Mouse (Mus musculus) CH12.LX (cell line): ENCODE measurements at regions not wholly inside any gene's neighbourhood (a gene's known extent, or its start where the extent isn't known, plus 50 kb on each side); places are given as distances from the start of the nearest gene placed in this dataset.
A peak's percentile ranks its signal among the peaks of the same experiment; 100 is the strongest.

Experiments
- DNase-seq: peaks from one replicate; pipeline ENCODE4 v3.0.0-alpha.2; 2013; ENCODE audit errors: extremely low read depth
- H3K27ac ChIP-seq: 2 replicates; pipeline ENCODE4 v1.5.1; 2012; ENCODE audit warnings: low read depth, mild to moderate bottlenecking, control low read depth, moderate library complexity; ENCODE audit not compliant: insufficient read depth
- H3K27me3 ChIP-seq: replicated peaks from 2 replicates; pipeline ENCODE3; 2012; ENCODE audit warnings: inconsistent platforms
- H3K36me3 ChIP-seq, 2 experiments: replicated peaks in 1 of 2; 2 replicates each; pipeline versions ENCODE3 to v1.6.1; 2012; ENCODE audit warnings: inconsistent platforms in 1 of 2, low read length in 1 of 2, mild to moderate bottlenecking in 1 of 2, mixed read lengths in 1 of 2, moderate library complexity in 1 of 2; ENCODE audit not compliant: control insufficient read depth in 1 of 2, insufficient read depth in 1 of 2
- H3K4me1 ChIP-seq, 2 experiments: 2 replicates each; pipeline ENCODE4 v1.6.1; 2012; ENCODE audit warnings: inconsistent platforms in 1 of 2, moderate library complexity in 1 of 2; ENCODE audit not compliant: insufficient read depth in 2 of 2, control insufficient read depth in 1 of 2
- H3K4me2 ChIP-seq: 2 replicates; pipeline ENCODE4 v1.6.1; 2012; ENCODE audit warnings: low read depth, mild to moderate bottlenecking, control low read depth; ENCODE audit not compliant: poor library complexity, insufficient read depth, severe bottlenecking
- H3K4me3 ChIP-seq, 3 experiments: fragments of 150-350 bp in 1 of 3; sonication (generic) in 1 of 3; replicated peaks in 1 of 3; 2 replicates each; pipeline versions ENCODE3 to v1.5.1; 2011 to 2012; ENCODE audit warnings: low read depth in 2 of 3, low read length in 2 of 3, mild to moderate bottlenecking in 2 of 3, moderate library complexity in 2 of 3, control low read depth in 1 of 3, improper control_type of control experiment in 1 of 3, inconsistent platforms in 1 of 3, mixed read lengths in 1 of 3; ENCODE audit not compliant: poor library complexity in 1 of 3
- H3K79me2 ChIP-seq: replicated peaks from 2 replicates; pipeline ENCODE4 v1.6.1; 2012; ENCODE audit warnings: mild to moderate bottlenecking, moderate library complexity; ENCODE audit not compliant: control insufficient read depth, poor library complexity, insufficient read depth, severe bottlenecking; ENCODE audit errors: extremely low read depth
- H3K9ac ChIP-seq: 2 replicates; pipeline ENCODE4 v1.6.1; 2012; ENCODE audit warnings: low read depth, mild to moderate bottlenecking, control low read depth, moderate library complexity; ENCODE audit not compliant: insufficient read depth
- H3K9me3 ChIP-seq: replicated peaks from 2 replicates; pipeline ENCODE3; 2012; ENCODE audit warnings: low read length, inconsistent platforms, mixed read lengths
- BHLHE40 ChIP-seq: IDR thresholded peaks from 2 replicates; pipeline ENCODE4 v1.6.1; 2011; ENCODE audit warnings: mild to moderate bottlenecking, low read depth, low read length, improper control_type of control experiment
- CHD1 ChIP-seq: IDR thresholded peaks from 2 replicates; pipeline ENCODE4 v1.6.1; 2012; ENCODE audit warnings: low read depth, low read length, improper control_type of control experiment, inconsistent platforms
- CHD2 ChIP-seq: IDR thresholded peaks from 2 replicates; pipeline ENCODE4 v1.6.1; 2011; ENCODE audit warnings: low read length, improper control_type of control experiment
- CTCF ChIP-seq, 2 experiments: IDR thresholded peaks in 1 of 2; conservative IDR thresholded peaks in 1 of 2; 2 replicates each; pipeline ENCODE4 v1.5.1; 2011 to 2012; ENCODE audit warnings: low read depth in 2 of 2, low read length in 2 of 2, improper control_type of control experiment in 1 of 2, inconsistent platforms in 1 of 2, mild to moderate bottlenecking in 1 of 2, moderate library complexity in 1 of 2
- E2F4 ChIP-seq: IDR thresholded peaks from 2 replicates; pipeline ENCODE4 v1.6.1; 2011; ENCODE audit warnings: low read depth, low read length, improper control_type of control experiment; ENCODE audit not compliant: insufficient replicate concordance
- ELF1 ChIP-seq: IDR thresholded peaks from 2 replicates; pipeline ENCODE4 v1.6.1; 2014; ENCODE audit warnings: low read depth, mild to moderate bottlenecking, inconsistent platforms, low read length, improper control_type of control experiment
- EP300 ChIP-seq: IDR thresholded peaks from 2 replicates; pipeline ENCODE4 v1.6.1; 2011; ENCODE audit warnings: low read length, improper control_type of control experiment
- ETS1 ChIP-seq: conservative IDR thresholded peaks from 2 replicates; pipeline ENCODE4 v1.6.1; 2012; ENCODE audit warnings: low read depth, mild to moderate bottlenecking, inconsistent platforms, low read length, improper control_type of control experiment, moderate library complexity
- GABPA ChIP-seq: IDR thresholded peaks from 2 replicates; pipeline ENCODE4 v1.6.1; 2012; ENCODE audit warnings: low read depth, low read length, improper control_type of control experiment, inconsistent platforms; ENCODE audit not compliant: insufficient replicate concordance
- HCFC1 ChIP-seq: IDR thresholded peaks from 2 replicates; pipeline ENCODE4 v1.6.1; 2012; ENCODE audit warnings: low read depth, mild to moderate bottlenecking, inconsistent platforms, low read length, improper control_type of control experiment
- KAT2A ChIP-seq: IDR thresholded peaks from 2 replicates; pipeline ENCODE4 v1.6.1; 2012; ENCODE audit warnings: low read length, improper control_type of control experiment, inconsistent platforms; ENCODE audit not compliant: insufficient replicate concordance
- MAFK ChIP-seq: IDR thresholded peaks from 2 replicates; pipeline ENCODE4 v1.6.1; 2011; ENCODE audit warnings: low read length, improper control_type of control experiment; ENCODE audit not compliant: insufficient replicate concordance
- MAX ChIP-seq: IDR thresholded peaks from 2 replicates; pipeline ENCODE4 v1.6.1; 2011; ENCODE audit warnings: low read length, improper control_type of control experiment
- MYC ChIP-seq: IDR thresholded peaks from 2 replicates; pipeline ENCODE4 v1.6.1; 2011; ENCODE audit warnings: low read depth, mild to moderate bottlenecking, improper control_type of control experiment, low read length
- NELFE ChIP-seq: IDR thresholded peaks from 2 replicates; pipeline ENCODE4 v1.6.1; 2011; ENCODE audit warnings: low read depth, low read length, improper control_type of control experiment
- NRF1 ChIP-seq: IDR thresholded peaks from 2 replicates; pipeline ENCODE4 v1.6.1; 2014; ENCODE audit warnings: low read depth, mild to moderate bottlenecking, inconsistent platforms, low read length, improper control_type of control experiment, moderate library complexity
- PAX5 ChIP-seq: IDR thresholded peaks from 2 replicates; pipeline ENCODE4 v1.6.1; 2012; ENCODE audit warnings: low read length, inconsistent platforms, mixed read lengths
- POLR2AphosphoS2 ChIP-seq: IDR thresholded peaks from 2 replicates; pipeline ENCODE4 v1.6.1; 2011; ENCODE audit warnings: low read depth, low read length, improper control_type of control experiment
- RCOR1 ChIP-seq: conservative IDR thresholded peaks from 2 replicates; pipeline ENCODE4 v1.6.1; 2012; ENCODE audit warnings: low read depth, mild to moderate bottlenecking, inconsistent platforms, low read length, improper control_type of control experiment
- UBTF ChIP-seq: IDR thresholded peaks from 2 replicates; pipeline ENCODE4 v1.6.1; 2012; ENCODE audit warnings: low read depth, mild to moderate bottlenecking, inconsistent platforms, low read length, improper control_type of control experiment, moderate library complexity
- USF1 ChIP-seq: IDR thresholded peaks from 2 replicates; pipeline ENCODE4 v1.6.1; 2014; ENCODE audit warnings: low read depth, mild to moderate bottlenecking, inconsistent platforms, low read length, improper control_type of control experiment
- ZMIZ1 ChIP-seq: IDR thresholded peaks from 2 replicates; pipeline ENCODE4 v1.6.1; 2012; ENCODE audit warnings: low read depth, mild to moderate bottlenecking, inconsistent platforms, low read length, improper control_type of control experiment
- ZNF384 ChIP-seq: IDR thresholded peaks from 2 replicates; pipeline ENCODE4 v1.6.1; 2012; ENCODE audit warnings: low read depth, low read length, improper control_type of control experiment, inconsistent platforms
- dilution Hi-C: fragments of 300-500 bp; cut with MboI; formaldehyde crosslinking; loops from 2 replicates; pipeline ENCODE4 v1.14.3; 2020; ENCODE audit warnings: low sequenced_read_pairs; ENCODE audit not compliant: extremely low pct_unique_long_range_greater_than_20kb, extremely low pct_ligation_motif_present
- in situ Hi-C: fragments of 300-500 bp; cut with MboI; formaldehyde crosslinking; loops from 3 replicates; pipeline ENCODE4 v1.14.3; 2019; ENCODE audit warnings: low sequenced_read_pairs, low pct_ligation_motif_present, low pct_unique_long_range_greater_than_20kb, mixed read lengths

DNA sequence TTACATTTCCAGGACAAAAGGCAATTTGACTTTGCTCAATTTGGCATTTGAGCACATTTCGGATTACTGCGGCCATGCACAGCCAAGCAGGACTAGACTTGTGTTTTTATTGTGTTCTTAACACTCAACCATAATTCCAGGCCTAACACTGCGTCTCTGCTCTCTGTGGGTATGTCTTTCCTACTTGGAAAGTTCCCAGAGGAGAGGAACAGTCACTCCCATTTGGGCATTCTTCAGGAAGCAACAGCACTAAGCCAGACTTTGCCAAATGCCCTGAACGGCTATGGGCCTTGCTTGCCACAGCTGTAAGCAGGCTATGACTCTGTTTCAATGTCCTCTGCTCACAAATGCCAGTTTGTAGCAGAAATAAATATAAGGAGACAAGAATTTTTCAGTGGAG lies 56.5 kb upstream of the Pdk3 start:
- Histone ChIP-seq H3K4me2 (no peak overlapping the region), H3K27ac (no peak overlapping the region), H3K4me3 (no peak overlapping the region), H3K27me3 (no peaks in the 10 kb centered on the region), H3K79me2 (no peaks in the 10 kb centered on the region), H3K4me1 (no peaks in the 10 kb centered on the region; a peak in 2 of 4 replicates), H3K36me3 (no peaks in the 10 kb centered on the region), H3K9ac (no peak overlapping the region), H3K9me3 (no peaks in the 10 kb centered on the region)
- no peak for DNase-seq
- in situ Hi-C loops, result loop anchor here (10.0 kb wide), 2 partner anchors 54 to 144 kb away; partner anchors contain the start of gene Pdk3
- dilution Hi-C loops, result no loop called here
- no peak for TF ChIP-seq CTCF (conservative IDR thresholded peaks at IDR 0.05 in 1 of 2, IDR thresholded peaks at IDR 0.05 in 1 of 2; ENCODE audit: low read depth in 2 of 2, low read length in 2 of 2)
- no peak for TF ChIP-seq MYC
- TF ChIP-seq CHD2, result no peak
- TF ChIP-seq NELFE, result no peak
- TF ChIP-seq ETS1, result no peak
- TF ChIP-seq POLR2AphosphoS2, result no peak

DNA sequence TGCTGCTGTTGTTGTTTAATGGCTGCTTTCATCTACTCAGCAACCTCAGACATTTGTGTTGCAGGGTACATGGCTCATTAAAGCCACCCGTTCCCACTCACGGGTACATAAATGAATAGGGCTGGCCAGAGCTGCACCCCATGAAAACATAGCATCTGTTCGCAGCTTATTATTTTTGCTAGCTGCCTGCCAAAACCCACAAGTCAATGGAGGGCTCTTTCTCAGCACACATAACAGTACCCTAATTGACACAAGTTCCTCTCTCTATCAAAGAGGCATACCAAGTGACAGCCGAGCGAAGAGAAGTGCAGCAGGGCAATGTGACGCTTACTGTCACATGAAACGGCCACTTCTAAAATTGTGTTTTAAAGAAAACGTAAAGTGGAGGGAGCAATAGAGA lies 57.0 kb upstream of the Pdk3 start:
- Histone ChIP-seq H3K9ac (no peak overlapping the region), H3K27me3 (no peaks in the 10 kb centered on the region), H3K4me1 (no peaks in the 10 kb centered on the region; a peak in 2 of 4 replicates), H3K79me2 (no peaks in the 10 kb centered on the region), H3K9me3 (no peaks in the 10 kb centered on the region), H3K4me2 (peak overlapping the region; percentile 61; the same call in 1 of the 2 replicates), H3K4me3 (no peak overlapping the region), H3K36me3 (no peaks in the 10 kb centered on the region), H3K27ac (no peak overlapping the region)
- dilution Hi-C loops, result no loop called here
- TF ChIP-seq POLR2AphosphoS2 (no peak), MAX (no peak), E2F4 (no peak), MYC (no peak), GABPA (no peak), ZMIZ1 (no peak), RCOR1 (no peak), NRF1 (no peak), BHLHE40 (no peak), ELF1 (no peak), ZNF384 (no peak), EP300 (no peak), HCFC1 (no peak), UBTF (no peak), MAFK (no peak), KAT2A (no peak), PAX5 (no peak), CHD2 (no peak), CHD1 (no peak), USF1 (no peak)
- no peak for DNase-seq
- in situ Hi-C loops, result loop anchor here (10.0 kb wide), 2 partner anchors 54 to 144 kb away; partner anchors contain the start of gene Pdk3
